Mouse (Mus musculus): ENCODE data around the gene Cdv3.

DNA sequence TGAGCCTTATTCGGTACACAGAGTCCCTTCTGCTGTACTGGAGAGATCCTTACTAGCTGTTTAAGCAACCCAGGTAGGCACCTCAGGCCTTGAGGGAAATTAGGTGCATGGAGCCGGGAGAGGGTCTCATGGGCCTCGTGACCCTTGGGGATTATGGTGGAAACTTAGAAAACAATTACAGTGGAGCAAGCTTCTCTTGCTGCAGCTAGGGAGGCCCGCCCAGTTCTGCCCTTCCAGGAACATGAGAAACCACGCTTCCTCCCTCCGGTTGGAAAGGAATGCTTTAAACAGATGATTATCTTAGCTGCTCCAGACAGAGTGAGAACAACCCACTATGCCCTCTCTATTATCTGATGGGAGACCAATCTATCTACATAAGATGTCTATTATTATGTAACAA lies 17.3 kb upstream of the Cdv3 start:
- no peak for TF ChIP-seq POLR2A (IDR thresholded peaks at IDR 0.05; ENCODE audit: borderline replicate concordance, insufficient read depth, low read length)
- TF ChIP-seq CTCF (IDR thresholded peaks at IDR 0.05; ENCODE audit: borderline replicate concordance, insufficient read depth, low read depth, low read length): no peak

Measured in cerebellum, adult 2 months (tissue).